Mouse (Mus musculus) testis, adult 2 months (tissue): Measurements from ENCODE around the gene Hebp1.

Experiments
- CTCF ChIP-seq: fragments of 200-500 bp; IDR thresholded peaks from 2 replicates; pipeline ENCODE4 v1.5.1; 2012; ENCODE audit warnings: low read depth, mild to moderate bottlenecking, inconsistent platforms, low read length, moderate library complexity; ENCODE audit not compliant: control insufficient read depth, insufficient read depth, insufficient replicate concordance
- POLR2A ChIP-seq: fragments of 200-500 bp; IDR thresholded peaks from 2 replicates; pipeline ENCODE4 v1.6.1; 2012; ENCODE audit warnings: low read depth, mild to moderate bottlenecking, inconsistent platforms, low read length, moderate library complexity; ENCODE audit not compliant: control insufficient read depth

DNA sequence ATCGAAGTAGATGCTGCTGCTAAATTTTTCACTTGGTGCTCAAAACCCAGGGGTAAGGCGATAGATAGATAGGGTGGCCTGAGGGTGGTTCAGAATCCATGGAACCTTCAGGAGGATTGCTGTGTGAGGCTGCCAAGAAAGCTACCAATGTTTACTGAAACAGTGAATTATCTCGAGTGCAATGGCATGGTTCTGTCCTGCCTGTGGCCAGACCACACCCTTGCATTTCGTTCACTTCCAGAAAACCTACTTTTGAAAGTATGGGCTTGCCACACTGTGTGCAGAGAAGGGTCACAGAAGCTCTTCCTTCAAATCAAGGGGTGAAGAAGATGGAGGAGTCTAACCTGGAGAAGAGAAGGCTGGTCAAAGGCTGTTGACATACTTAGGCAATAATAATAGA, 8.0 kb upstream of the Hebp1 start:
- TF ChIP-seq POLR2A (no peak), CTCF (no peak)
